Mouse (Mus musculus): ENCODE results near the gene Chchd6.

- TF ChIP-seq GATA1 (IDR thresholded peaks at IDR 0.05; ENCODE audit: borderline replicate concordance, low read length), result no peak
- TF ChIP-seq FLI1 (IDR thresholded peaks at IDR 0.05; ENCODE audit: low read length), result no peak
These were observed 187.2 kb downstream of the Chchd6 start for GRCm38 (mm10) chr6:89408259-89408658.

Data from megakaryocyte, embryonic 14.5 days (primary cell).